Mouse (Mus musculus): Measurements from ENCODE around the gene Acacb. TPM values are rescaled to one million over a fixed set of nuclear protein-coding genes. Genes with fewer than 3 reads are reported as not detected.
A peak's percentile ranks its signal among the peaks of the same experiment; 100 is the strongest.

Gene Acacb
- polyA plus RNA-seq, 1 experiment from 2014 or later: 5.8 TPM

DNA sequence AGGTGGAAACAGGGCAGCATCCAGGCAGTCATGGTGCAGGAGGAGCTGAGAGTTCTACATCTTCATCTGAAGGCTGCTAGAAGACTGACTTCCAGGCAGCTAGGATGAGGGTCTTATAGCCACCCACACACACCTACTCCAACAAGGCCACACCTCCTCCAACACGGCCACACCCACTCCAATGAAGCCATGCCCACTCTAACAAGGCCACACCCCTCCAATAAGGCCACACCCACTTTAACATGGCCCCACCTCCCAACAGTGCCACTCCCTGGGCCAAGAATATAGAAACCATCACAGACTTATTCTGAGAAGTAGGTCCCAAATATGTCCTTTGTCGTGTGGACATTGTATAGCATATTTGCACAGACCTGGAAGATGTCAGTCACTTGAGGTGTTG is 59.8 kb downstream of the Acacb start:
- Histone ChIP-seq H3K27me3 (ENCODE audit: low read depth, poor library complexity, severe bottlenecking) (no peaks in the 10 kb centered on the region), H3K36me3 (no peaks in the 10 kb centered on the region), H3K4me3 (no peak overlapping the region), H3K27ac (no peak overlapping the region), H3K9me3 (replicated peaks) (no peaks in the 10 kb centered on the region), H3K4me1 (0 out of 2 replicates have a peak, but pooled peaks cover 4% of the 10 kb centered on the region)
- WGBS: 86% methylated on average over 2 of the region's 2 CpGs
- no peak for DNase-seq (ENCODE audit: low spot score)

DNA sequence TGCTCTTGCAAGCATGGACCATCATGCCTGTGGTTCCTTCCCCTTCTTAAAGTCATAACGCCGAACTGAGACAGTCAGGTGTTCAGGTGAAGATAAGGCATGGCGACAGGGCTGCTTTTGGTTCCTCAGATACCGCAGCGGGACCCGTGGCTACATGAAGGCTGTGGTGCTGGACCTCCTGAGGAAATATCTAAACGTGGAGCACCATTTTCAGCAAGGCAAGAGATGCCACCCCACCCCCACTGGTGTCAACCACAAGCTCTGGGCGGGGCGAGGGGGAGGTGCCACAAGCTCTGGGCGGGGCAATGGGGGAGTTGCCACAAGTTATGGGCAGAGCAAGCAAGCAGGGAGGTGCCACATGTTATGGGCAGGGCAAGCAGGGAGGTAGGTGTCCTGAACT is 66.8 kb downstream of the Acacb start:
- WGBS: 70% methylated on average over 10 of the region's 10 CpGs
- no peak overlapping the region for H3K27ac ChIP-seq
- H3K36me3 ChIP-seq: no peaks in the 10 kb centered on the region

DNA sequence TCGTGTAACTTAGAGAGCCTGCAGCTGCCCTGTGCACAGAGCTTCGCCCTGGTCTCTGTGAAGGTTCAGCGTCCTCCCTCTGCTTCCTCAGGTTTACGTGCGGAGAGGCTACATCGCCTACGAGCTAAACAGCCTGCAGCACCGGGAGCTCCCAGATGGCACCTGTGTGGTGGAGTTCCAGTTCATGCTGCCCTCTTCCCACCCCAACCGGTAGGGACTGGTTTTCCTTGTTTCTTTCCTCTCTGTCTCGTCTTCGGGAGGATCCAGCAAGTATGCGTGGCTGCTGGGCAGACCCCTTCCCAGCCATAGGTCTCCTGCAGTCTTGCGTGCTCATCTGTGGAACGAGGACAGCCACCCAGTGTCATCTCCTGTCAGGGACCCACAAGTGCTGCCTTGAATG is 72.4 kb downstream of the Acacb start:
- H3K27ac ChIP-seq: no peak overlapping the region
- WGBS: 82% methylated on average over 14 of the region's 14 CpGs
- H3K4me3 ChIP-seq: no peak overlapping the region
- H3K9me3 ChIP-seq (replicated peaks): no peaks in the 10 kb centered on the region
- H3K27me3 ChIP-seq (ENCODE audit: low read depth, poor library complexity, severe bottlenecking): no peaks in the 10 kb centered on the region
- H3K36me3 ChIP-seq: no peaks in the 10 kb centered on the region; the same call in 1 of the 2 replicates
- no peaks in the 10 kb centered on the region; the same call in 1 of the 2 replicates for H3K4me1 ChIP-seq
- no peak for DNase-seq (ENCODE audit: low spot score)

More for the DNA sequence above, 66.8 kb downstream of the Acacb start:
- no peaks in the 10 kb centered on the region for H3K27me3 ChIP-seq (ENCODE audit: low read depth, poor library complexity, severe bottlenecking)
- no peak for DNase-seq (ENCODE audit: low spot score)
- no peaks in the 10 kb centered on the region; the same call in 1 of the 2 replicates for H3K4me1 ChIP-seq
- no peak overlapping the region for H3K4me3 ChIP-seq
- H3K9me3 ChIP-seq (replicated peaks): no peaks in the 10 kb centered on the region

DNA sequence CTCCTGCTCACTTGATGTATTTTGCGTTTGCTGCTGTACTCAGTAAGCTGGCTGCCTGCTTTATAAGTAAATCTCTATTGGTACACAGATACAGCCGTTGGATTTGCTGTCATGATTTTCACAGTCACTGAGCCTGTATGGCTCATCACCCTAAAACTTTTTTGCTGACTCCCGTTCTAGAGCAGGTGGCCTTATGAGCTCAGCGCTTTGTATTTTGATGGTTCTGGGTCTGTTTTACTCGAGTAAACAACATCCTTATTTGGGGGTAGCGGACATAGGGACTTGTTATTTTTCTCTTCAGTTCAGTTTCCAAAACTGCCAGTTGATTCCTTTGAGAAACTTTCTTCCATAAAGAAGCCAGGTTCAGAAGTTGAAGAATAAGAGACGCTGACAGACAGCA is 79.7 kb downstream of the Acacb start:
- DNase-seq (ENCODE audit: low spot score): no peak
- Histone ChIP-seq H3K27me3 (ENCODE audit: low read depth, poor library complexity, severe bottlenecking) (no peaks in the 10 kb centered on the region), H3K4me1 (0 out of 2 replicates have a peak, but pooled peaks cover 3% of the 10 kb centered on the region), H3K9me3 (replicated peaks) (no peaks in the 10 kb centered on the region), H3K4me3 (no peak overlapping the region), H3K27ac (no peak overlapping the region), H3K36me3 (no peaks in the 10 kb centered on the region; the same call in 1 of the 2 replicates)
- 92% methylated on average over 7 of the region's 7 CpGs for WGBS

DNA sequence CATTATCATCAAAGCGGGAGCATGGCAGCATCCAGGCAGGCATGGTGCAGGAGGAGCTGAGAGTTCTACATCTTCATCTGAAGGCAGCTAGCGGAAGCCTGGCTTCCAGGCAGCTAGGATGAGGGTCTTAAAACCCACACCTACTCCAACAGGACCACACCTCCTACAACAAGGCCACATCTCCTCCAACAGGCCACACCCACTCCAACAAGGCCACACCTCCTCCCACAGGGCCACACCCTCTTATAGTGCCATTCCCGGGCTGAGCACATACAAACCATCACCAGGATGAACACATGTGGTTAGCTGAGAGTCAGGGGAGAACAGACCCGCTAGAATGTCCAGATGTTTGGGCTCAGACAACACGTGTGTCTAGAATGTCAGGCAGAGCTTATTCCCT is 82.6 kb downstream of the Acacb start:
- Histone ChIP-seq H3K27ac (no peak overlapping the region), H3K4me1 (peaks cover 7% of the 10 kb centered on the region; the same call in 1 of the 2 replicates), H3K4me3 (no peak overlapping the region), H3K36me3 (no peaks in the 10 kb centered on the region; the same call in 1 of the 2 replicates), H3K27me3 (ENCODE audit: low read depth, poor library complexity, severe bottlenecking) (no peaks in the 10 kb centered on the region), H3K9me3 (replicated peaks) (no peaks in the 10 kb centered on the region)
- DNase-seq (ENCODE audit: low spot score): no peak
- WGBS: 77% methylated on average over 5 of the region's 5 CpGs

DNA sequence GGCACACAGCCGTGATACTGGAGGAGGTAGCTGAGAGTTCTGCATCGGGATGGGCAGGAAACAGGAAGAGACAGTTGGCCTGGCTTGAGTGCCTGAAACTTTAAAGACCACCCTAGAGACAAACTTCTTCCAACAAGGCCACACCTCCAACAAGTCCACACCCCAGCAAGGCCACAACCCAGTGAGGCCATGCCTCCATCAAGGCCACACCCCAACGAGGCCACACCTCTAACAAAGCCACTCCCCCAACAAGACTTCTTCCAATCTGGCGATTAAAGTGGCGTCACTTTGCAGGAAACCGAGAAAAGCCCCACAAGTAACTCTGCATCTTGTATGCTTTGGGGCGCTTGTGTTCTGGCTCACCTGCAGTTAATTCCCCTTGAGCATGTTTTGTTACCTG is 92.6 kb downstream of the Acacb start:
- H3K4me1 ChIP-seq: peaks cover 27% of the 10 kb centered on the region
- DNase-seq (ENCODE audit: low spot score): no peak
- no peaks in the 10 kb centered on the region for H3K9me3 ChIP-seq (replicated peaks)
- no peak overlapping the region for H3K27ac ChIP-seq
- 33% methylated on average over 7 of the region's 7 CpGs for WGBS
- H3K27me3 ChIP-seq (ENCODE audit: low read depth, poor library complexity, severe bottlenecking): peaks cover 16% of the 10 kb centered on the region; the same call in 1 of the 2 replicates
- no peaks in the 10 kb centered on the region for H3K36me3 ChIP-seq
- no peak overlapping the region for H3K4me3 ChIP-seq

DNA sequence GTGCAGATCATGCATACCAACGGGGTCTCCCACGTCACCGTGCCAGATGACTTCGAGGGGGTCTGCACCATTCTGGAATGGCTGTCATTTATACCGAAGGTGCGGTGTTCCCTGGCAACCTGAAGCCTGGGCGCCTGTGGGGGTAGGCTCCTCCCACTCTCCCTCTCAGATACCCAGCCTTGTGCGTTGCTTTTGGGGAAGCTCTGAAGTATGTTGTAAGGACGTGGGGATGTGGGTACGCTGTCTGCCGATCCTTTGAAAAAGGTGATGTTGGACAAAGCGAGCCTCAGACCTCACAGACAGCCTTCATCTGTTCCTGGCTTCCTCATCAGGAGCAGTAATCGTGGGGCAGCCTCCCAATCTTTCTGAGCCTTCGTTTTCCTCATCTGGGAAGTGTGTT is 93.4 kb downstream of the Acacb start:
- H3K27me3 ChIP-seq (ENCODE audit: low read depth, poor library complexity, severe bottlenecking): peaks cover 16% of the 10 kb centered on the region; the same call in 1 of the 2 replicates
- H3K9me3 ChIP-seq (replicated peaks): no peaks in the 10 kb centered on the region
- peaks cover 27% of the 10 kb centered on the region for H3K4me1 ChIP-seq
- no peak overlapping the region for H3K4me3 ChIP-seq
- no peaks in the 10 kb centered on the region for H3K36me3 ChIP-seq
- DNase-seq (ENCODE audit: low spot score): no peak
- no peak overlapping the region for H3K27ac ChIP-seq
- 53% methylated on average over 14 of the region's 14 CpGs for WGBS

DNA sequence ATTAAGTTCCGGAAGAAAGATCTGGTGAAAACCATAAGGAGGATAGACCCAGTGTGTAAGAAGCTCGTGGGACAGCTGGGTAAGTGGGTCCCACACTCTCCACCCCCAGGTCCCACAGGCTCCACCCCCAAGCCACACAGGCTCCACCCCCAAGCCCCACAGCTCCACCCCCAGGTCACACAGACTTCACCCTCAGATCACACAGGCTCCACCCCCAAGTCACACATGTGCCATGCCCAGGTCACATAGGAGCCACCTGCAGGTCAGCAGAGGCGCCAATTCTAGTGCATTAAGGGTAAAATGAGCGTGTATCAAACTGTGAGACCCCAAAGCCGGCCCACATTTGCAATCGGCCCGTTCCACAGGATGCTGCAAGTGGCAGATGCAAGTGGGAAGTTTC is 100.1 kb downstream of the Acacb start:
- H3K27me3 ChIP-seq (ENCODE audit: low read depth, poor library complexity, severe bottlenecking): no peaks in the 10 kb centered on the region
- 82% methylated on average over 7 of the region's 7 CpGs for WGBS

DNA sequence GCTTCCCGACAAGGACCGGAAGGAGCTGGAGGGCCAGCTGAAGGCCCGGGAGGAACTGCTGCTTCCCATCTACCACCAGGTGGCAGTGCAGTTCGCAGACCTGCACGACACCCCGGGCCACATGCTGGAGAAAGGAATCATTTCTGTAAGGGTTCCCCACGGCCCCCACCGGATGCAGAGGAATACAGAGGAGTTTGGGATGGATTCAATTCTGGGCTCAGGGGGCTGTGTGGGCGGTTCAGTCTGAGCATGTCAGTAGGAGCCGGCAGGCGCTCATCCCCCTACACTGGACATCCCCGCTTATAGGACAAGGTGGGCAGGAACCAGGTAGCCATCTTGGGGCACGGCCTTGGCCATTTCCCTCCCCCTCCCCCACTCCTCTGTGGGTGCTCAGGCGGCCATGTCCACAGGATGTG is 101.8 kb downstream of the Acacb start:
- peak overlapping the region; percentile 34 for H3K4me3 ChIP-seq
- no peaks in the 10 kb centered on the region for H3K27me3 ChIP-seq (ENCODE audit: low read depth, poor library complexity, severe bottlenecking)
- peak overlapping the region; percentile 81 for H3K27ac ChIP-seq
- peaks cover 15% of the 10 kb centered on the region for H3K4me1 ChIP-seq
- DNase-seq (ENCODE audit: low spot score): peak; percentile 88
- H3K36me3 ChIP-seq: no peaks in the 10 kb centered on the region
- WGBS: 18% methylated on average over 14 of the region's 14 CpGs
- no peaks in the 10 kb centered on the region for H3K9me3 ChIP-seq (replicated peaks)

More for the DNA sequence above, 100.1 kb downstream of the Acacb start:
- Histone ChIP-seq H3K4me1 (peaks cover 21% of the 10 kb centered on the region), H3K9me3 (replicated peaks) (no peaks in the 10 kb centered on the region), H3K27ac (no peak overlapping the region), H3K4me3 (no peak overlapping the region), H3K36me3 (no peaks in the 10 kb centered on the region)
- no peak for DNase-seq (ENCODE audit: low spot score)

DNA sequence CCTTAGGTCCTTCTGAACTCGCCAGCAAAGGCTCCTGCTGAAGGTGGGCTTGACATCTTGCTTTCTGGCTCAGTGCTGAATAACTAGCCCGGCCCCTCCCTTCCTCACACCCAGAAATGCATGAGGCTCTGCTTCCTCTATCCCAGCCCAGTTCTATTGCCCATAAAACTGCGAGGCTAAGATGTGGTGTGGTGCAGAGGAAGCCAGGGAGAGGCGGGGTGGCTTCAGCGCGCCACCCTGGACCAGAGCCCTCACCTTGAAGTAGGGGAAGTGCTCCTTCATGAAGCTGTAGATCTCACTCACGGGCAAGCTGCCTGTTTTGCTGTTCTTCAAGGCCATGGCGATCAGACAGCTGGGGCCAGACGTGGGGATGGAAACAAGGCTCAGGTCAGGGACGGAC is 113.2 kb downstream of the Acacb start:
- peaks cover 21% of the 10 kb centered on the region for H3K4me1 ChIP-seq
- no peaks in the 10 kb centered on the region for H3K36me3 ChIP-seq
- H3K9me3 ChIP-seq (replicated peaks): no peaks in the 10 kb centered on the region
- H3K4me3 ChIP-seq: no peak overlapping the region
- H3K27ac ChIP-seq: no peak overlapping the region
- H3K27me3 ChIP-seq (ENCODE audit: low read depth, poor library complexity, severe bottlenecking): peaks cover under 1% of the 10 kb centered on the region; the same call in 1 of the 2 replicates
- 73% methylated on average over 10 of the region's 10 CpGs for WGBS
- DNase-seq (ENCODE audit: low spot score): no peak

DNA sequence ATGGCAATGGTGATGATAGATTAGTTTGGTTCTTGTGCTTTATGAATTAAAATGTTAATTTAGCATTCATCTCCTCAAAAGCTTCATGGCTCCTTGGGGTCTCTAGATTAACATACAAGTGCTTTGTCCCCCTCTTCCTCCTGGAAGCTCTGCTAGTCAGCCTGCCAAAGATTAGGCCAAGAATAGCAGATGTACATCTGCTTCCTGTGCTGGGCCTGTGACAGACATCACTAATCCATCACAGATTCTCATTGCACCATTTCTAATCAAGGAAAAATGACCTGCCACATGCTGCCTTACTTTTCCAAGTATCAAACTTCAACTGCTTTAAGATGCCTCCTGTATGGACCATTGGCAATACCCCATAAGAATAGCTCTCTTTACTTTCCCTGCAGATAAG is 115.2 kb downstream of the Acacb start:
- Histone ChIP-seq H3K9me3 (replicated peaks) (no peaks in the 10 kb centered on the region), H3K27me3 (ENCODE audit: low read depth, poor library complexity, severe bottlenecking) (peaks cover 5% of the 10 kb centered on the region; the same call in 1 of the 2 replicates), H3K4me1 (peaks cover 26% of the 10 kb centered on the region), H3K36me3 (no peaks in the 10 kb centered on the region), H3K4me3 (no peak overlapping the region), H3K27ac (no peak overlapping the region)
- no peak for DNase-seq (ENCODE audit: low spot score)

DNA sequence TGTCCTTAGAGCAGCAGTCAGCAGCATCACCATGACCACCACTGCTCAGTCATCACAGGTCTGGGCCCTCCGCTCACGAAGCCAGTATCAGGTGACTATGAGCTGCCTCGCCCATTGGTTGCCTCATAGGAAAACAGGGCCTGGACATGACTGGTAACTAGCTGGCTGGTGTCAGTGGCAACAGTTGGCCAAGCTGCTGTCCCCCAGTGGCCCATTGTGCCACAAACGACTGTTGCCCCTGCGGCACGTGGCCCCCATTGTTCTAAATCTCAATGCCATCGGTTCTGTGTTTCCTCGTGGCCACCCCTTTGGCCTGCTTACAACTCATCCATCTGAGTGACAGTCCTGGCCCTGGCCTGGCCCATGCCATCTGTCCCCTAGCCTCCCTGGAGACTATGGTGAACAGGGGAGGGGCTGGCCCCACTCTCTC is 117.7 kb downstream of the Acacb start:
- WGBS: 83% methylated on average over 8 of the region's 8 CpGs
- no peak overlapping the region for H3K27ac ChIP-seq

DNA sequence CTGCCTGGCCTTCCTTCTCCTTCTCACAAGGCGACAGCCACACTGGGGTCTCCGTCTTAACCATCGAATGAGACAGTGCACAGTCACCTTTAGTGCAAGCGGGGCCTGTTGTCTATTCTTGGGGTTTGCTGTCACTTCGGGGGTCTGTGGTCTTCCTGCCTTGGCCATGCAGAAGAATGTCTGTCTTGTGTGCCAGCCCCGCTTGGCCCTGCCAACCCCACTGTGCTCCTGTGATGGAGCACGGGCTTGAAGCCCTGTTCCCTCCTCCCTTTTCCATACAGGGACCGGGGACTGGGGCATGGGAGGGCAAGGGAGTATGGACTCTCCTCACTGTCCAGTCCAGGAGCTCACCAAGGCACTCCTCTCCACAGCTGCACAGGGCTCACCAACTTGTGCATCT is 118.5 kb downstream of the Acacb start:
- WGBS: 91% methylated on average over 8 of the region's 8 CpGs

More for the DNA sequence above, 117.7 kb downstream of the Acacb start:
- Histone ChIP-seq H3K27me3 (ENCODE audit: low read depth, poor library complexity, severe bottlenecking) (peaks cover 25% of the 10 kb centered on the region), H3K4me3 (no peak overlapping the region), H3K9me3 (replicated peaks) (no peaks in the 10 kb centered on the region), H3K4me1 (peaks cover 20% of the 10 kb centered on the region), H3K36me3 (no peaks in the 10 kb centered on the region)
- DNase-seq (ENCODE audit: low spot score): no peak

DNA sequence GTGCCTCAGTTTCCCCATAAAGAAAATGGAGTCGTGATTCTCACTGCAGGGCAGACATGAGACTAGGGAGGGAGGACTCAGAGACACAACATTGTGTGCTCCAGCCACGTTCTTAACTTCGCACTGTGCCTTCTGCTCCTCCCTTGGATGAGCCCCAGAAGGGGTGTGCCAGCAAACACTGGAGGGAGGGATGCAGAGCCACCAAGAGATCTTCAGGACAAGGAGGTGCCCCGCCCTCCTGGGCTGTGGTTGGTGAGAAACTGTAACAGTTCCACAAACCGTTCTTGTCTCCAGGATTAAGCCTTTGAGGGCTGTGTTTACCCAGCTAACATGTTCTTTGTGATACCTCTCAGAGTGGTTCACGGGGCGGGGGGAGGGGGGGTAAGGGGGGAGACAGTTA is 122.3 kb downstream of the Acacb start:
- no peaks in the 10 kb centered on the region for H3K9me3 ChIP-seq (replicated peaks)
- H3K4me1 ChIP-seq: peaks cover 37% of the 10 kb centered on the region
- H3K27ac ChIP-seq: no peak overlapping the region
- peaks cover 71% of the 10 kb centered on the region for H3K27me3 ChIP-seq (ENCODE audit: low read depth, poor library complexity, severe bottlenecking)
- no peak for DNase-seq (ENCODE audit: low spot score)
- 48% methylated on average over 7 of the region's 7 CpGs for WGBS
- no peak overlapping the region for H3K4me3 ChIP-seq
- H3K36me3 ChIP-seq: no peaks in the 10 kb centered on the region

More for the DNA sequence above, 118.5 kb downstream of the Acacb start:
- Histone ChIP-seq H3K9me3 (replicated peaks) (no peaks in the 10 kb centered on the region), H3K36me3 (no peaks in the 10 kb centered on the region), H3K27me3 (ENCODE audit: low read depth, poor library complexity, severe bottlenecking) (peaks cover 32% of the 10 kb centered on the region), H3K4me3 (no peak overlapping the region), H3K4me1 (peaks cover 21% of the 10 kb centered on the region), H3K27ac (no peak overlapping the region)
- no peak for DNase-seq (ENCODE audit: low spot score)
